Mouse (Mus musculus): ENCODE data around the gene AW551984. TPM values are rescaled to one million over a fixed set of nuclear protein-coding genes. Genes with fewer than 3 reads are reported as not detected.

Gene AW551984
- polyA plus RNA-seq, 1 experiment, result 0.74 TPM

GRCm38 (mm10) chr9:39575469-39575868 is 28.7 kb downstream of the AW551984 start, which contains the start of gene Olfr959:
TSS of gene Olfr959 (minus strand) at chr9:39575569.
- Histone ChIP-seq H3K4me3 (ENCODE audit: low read depth, low read length) (no peak within 1 kb of the TSS), H3K36me3 (ENCODE audit: control insufficient read depth, insufficient read depth, low read length) (no peaks in the 10 kb centered on the region), H3K27me3 (ENCODE audit: control insufficient read depth, insufficient read depth, low read length) (no peaks in the 10 kb centered on the region), H3K27ac (ENCODE audit: insufficient read depth, low read depth, low read length) (no peak within 1 kb of the TSS), H3K4me1 (ENCODE audit: control insufficient read depth, insufficient read depth, insufficient read length, low read length) (no peaks in the 10 kb centered on the region)
- no peak for TF ChIP-seq CTCF (IDR thresholded peaks at IDR 0.05; ENCODE audit: extremely low read depth, insufficient read length, insufficient replicate concordance, low read depth, low read length)
- TF ChIP-seq POLR2A (IDR thresholded peaks at IDR 0.05; ENCODE audit: low read depth, low read length), result no peak
- WGBS, result 72% methylated on average over 3 of the region's 3 CpGs

GRCm38 (mm10) chr9:39558349-39558647 is 45.9 kb downstream of the AW551984 start:
- Histone ChIP-seq H3K27ac (ENCODE audit: insufficient read depth, low read depth, low read length) (no peak overlapping the region), H3K27me3 (ENCODE audit: control insufficient read depth, insufficient read depth, low read length) (no peaks in the 10 kb centered on the region), H3K36me3 (ENCODE audit: control insufficient read depth, insufficient read depth, low read length) (no peaks in the 10 kb centered on the region), H3K4me1 (ENCODE audit: control insufficient read depth, insufficient read depth, insufficient read length, low read length) (no peaks in the 10 kb centered on the region), H3K4me3 (ENCODE audit: low read depth, low read length) (no peak overlapping the region)
- TF ChIP-seq CTCF (IDR thresholded peaks at IDR 0.05; ENCODE audit: extremely low read depth, insufficient read length, insufficient replicate concordance, low read depth, low read length) (no peak), POLR2A (IDR thresholded peaks at IDR 0.05; ENCODE audit: low read depth, low read length) (no peak)

GRCm38 (mm10) chr9:39557529-39558348 is 46.5 kb downstream of the AW551984 start:
- no peak overlapping the region for H3K4me3 ChIP-seq (ENCODE audit: low read depth, low read length)
- H3K4me1 ChIP-seq (ENCODE audit: control insufficient read depth, insufficient read depth, insufficient read length, low read length), result no peaks in the 10 kb centered on the region
- TF ChIP-seq POLR2A (IDR thresholded peaks at IDR 0.05; ENCODE audit: low read depth, low read length), result no peak
- no peak for TF ChIP-seq CTCF (IDR thresholded peaks at IDR 0.05; ENCODE audit: extremely low read depth, insufficient read length, insufficient replicate concordance, low read depth, low read length)
- H3K27ac ChIP-seq (ENCODE audit: insufficient read depth, low read depth, low read length), result no peak overlapping the region
- WGBS, result 44% methylated on average over 3 of the region's 3 CpGs
- H3K27me3 ChIP-seq (ENCODE audit: control insufficient read depth, insufficient read depth, low read length), result no peaks in the 10 kb centered on the region
- no peaks in the 10 kb centered on the region for H3K36me3 ChIP-seq (ENCODE audit: control insufficient read depth, insufficient read depth, low read length)

GRCm38 (mm10) chr9:39553946-39554345 is 50.3 kb downstream of the AW551984 start, which contains the start of gene Olfr958:
TSS of gene Olfr958 (minus strand) at chr9:39554054.
- H3K27ac ChIP-seq (ENCODE audit: insufficient read depth, low read depth, low read length), result no peak within 1 kb of the TSS
- TF ChIP-seq CTCF (IDR thresholded peaks at IDR 0.05; ENCODE audit: extremely low read depth, insufficient read length, insufficient replicate concordance, low read depth, low read length) (no peak), POLR2A (IDR thresholded peaks at IDR 0.05; ENCODE audit: low read depth, low read length) (no peak)
- WGBS, result 57% methylated on average over 2 of the region's 2 CpGs

GRCm38 (mm10) chr9:39550806-39551205 is 53.4 kb downstream of the AW551984 start:
- TF ChIP-seq CTCF (IDR thresholded peaks at IDR 0.05; ENCODE audit: extremely low read depth, insufficient read length, insufficient replicate concordance, low read depth, low read length) (no peak), POLR2A (IDR thresholded peaks at IDR 0.05; ENCODE audit: low read depth, low read length) (no peak)
- Histone ChIP-seq H3K4me1 (ENCODE audit: control insufficient read depth, insufficient read depth, insufficient read length, low read length) (no peaks in the 10 kb centered on the region), H3K36me3 (ENCODE audit: control insufficient read depth, insufficient read depth, low read length) (no peaks in the 10 kb centered on the region), H3K27ac (ENCODE audit: insufficient read depth, low read depth, low read length) (no peak overlapping the region), H3K27me3 (ENCODE audit: control insufficient read depth, insufficient read depth, low read length) (no peaks in the 10 kb centered on the region), H3K4me3 (ENCODE audit: low read depth, low read length) (no peak overlapping the region)
- WGBS, result 73% methylated on average over 5 of the region's 5 CpGs

More at GRCm38 (mm10) chr9:39553946-39554345, 50.3 kb downstream of the AW551984 start, which contains the start of gene Olfr958:
- Histone ChIP-seq H3K36me3 (ENCODE audit: control insufficient read depth, insufficient read depth, low read length) (no peaks in the 10 kb centered on the region), H3K27me3 (ENCODE audit: control insufficient read depth, insufficient read depth, low read length) (no peaks in the 10 kb centered on the region), H3K4me1 (ENCODE audit: control insufficient read depth, insufficient read depth, insufficient read length, low read length) (no peaks in the 10 kb centered on the region), H3K4me3 (ENCODE audit: low read depth, low read length) (no peak within 1 kb of the TSS)

Other genes starting within 250 kb of the AW551984 start
- not detected in 2 replicates for gene Olfr951, start 217.0 kb downstream of the AW551984 start, polyA plus RNA-seq (2012; rRNA removed)
- not detected in 2 replicates for gene Olfr952, start 177.3 kb downstream of the AW551984 start, polyA plus RNA-seq (2012; rRNA removed)
- not detected in 2 replicates for gene Olfr954, start 147.7 kb downstream of the AW551984 start, polyA plus RNA-seq (2012; rRNA removed)
- not detected in 2 replicates for gene Olfr955, start 132.5 kb downstream of the AW551984 start, polyA plus RNA-seq (2012; rRNA removed)
- not detected in 2 replicates for gene Olfr44, start 110.4 kb downstream of the AW551984 start, polyA plus RNA-seq (2012; rRNA removed)
- gene Olfr957, start 88.6 kb downstream of the AW551984 start, polyA plus RNA-seq (2012; rRNA removed), result not detected in 2 replicates
- not detected in 2 replicates for gene Olfr958, start 50.3 kb downstream of the AW551984 start, polyA plus RNA-seq (2012; rRNA removed)
- not detected in 2 replicates for gene Olfr959, start 28.8 kb downstream of the AW551984 start, polyA plus RNA-seq (2012; rRNA removed)
- not detected in 2 replicates for gene Olfr148, start 6.3 kb upstream of the AW551984 start, polyA plus RNA-seq (2012; rRNA removed)
- gene Olfr960, start 17.0 kb upstream of the AW551984 start, polyA plus RNA-seq (2012; rRNA removed), result not detected in 2 replicates
- not detected in 2 replicates for gene Olfr961, start 40.7 kb upstream of the AW551984 start, polyA plus RNA-seq (2012; rRNA removed)
- not detected in 2 replicates for gene Olfr963, start 62.8 kb upstream of the AW551984 start, polyA plus RNA-seq (2012; rRNA removed)
- not detected in 2 replicates for gene Olfr149, start 102.7 kb upstream of the AW551984 start, polyA plus RNA-seq (2012; rRNA removed)
- gene Olfr965, start 107.0 kb upstream of the AW551984 start, polyA plus RNA-seq (2012; rRNA removed), result not detected in 2 replicates
- not detected in 2 replicates for gene Olfr150, start 126.6 kb upstream of the AW551984 start, polyA plus RNA-seq (2012; rRNA removed)
- not detected in 2 replicates for gene Olfr967, start 141.8 kb upstream of the AW551984 start, polyA plus RNA-seq (2012; rRNA removed)
- not detected in 2 replicates for gene Olfr968, start 178.8 kb upstream of the AW551984 start, polyA plus RNA-seq (2012; rRNA removed)
- gene Olfr969, start 186.5 kb upstream of the AW551984 start, polyA plus RNA-seq (2012; rRNA removed), result not detected in 2 replicates
- not detected in 2 replicates for gene Olfr970, start 204.5 kb upstream of the AW551984 start, polyA plus RNA-seq (2012; rRNA removed)
- gene Olfr971, start 232.5 kb upstream of the AW551984 start, polyA plus RNA-seq (2012; rRNA removed), result not detected in 2 replicates